Mouse (Mus musculus): ENCODE results near the gene Furin. TPM values are rescaled to one million over a fixed set of nuclear protein-coding genes. Genes with fewer than 3 reads are reported as not detected.

Gene Furin
- polyA plus RNA-seq (2012; ENCODE audit: insufficient read depth, insufficient read length, missing spikeins), result 70.6 and 73.7 TPM in 2 replicates

- Histone ChIP-seq H3K4me3 (ENCODE audit: insufficient read depth, low read length) (peak within 1 kb of the TSS; percentile 45), H3K4me1 (ENCODE audit: control insufficient read depth, insufficient read depth, low read length) (peaks cover 34% of the 10 kb centered on the region), H3K27ac (ENCODE audit: insufficient read depth, low read depth, low read length) (peak within 1 kb of the TSS; percentile 90)
- TF ChIP-seq POLR2A (IDR thresholded peaks at IDR 0.05; ENCODE audit: borderline replicate concordance, low read depth, low read length) (no peak), CTCF (IDR thresholded peaks at IDR 0.05; ENCODE audit: low read depth, low read length) (no peak)
These were observed at the start of gene Furin for GRCm38 (mm10) chr7:80405188-80405695. Furin (minus strand) TSS chr7:80405436.

GRCm38 (mm10) chr7:80454786-80455185 is 49.5 kb upstream of the Furin start:
- H3K4me3 ChIP-seq (ENCODE audit: insufficient read depth, low read length), result no peak overlapping the region
- H3K4me1 ChIP-seq (ENCODE audit: control insufficient read depth, insufficient read depth, low read length), result peaks cover 46% of the 10 kb centered on the region
- TF ChIP-seq POLR2A (IDR thresholded peaks at IDR 0.05; ENCODE audit: borderline replicate concordance, low read depth, low read length), result no peak
- no peak for TF ChIP-seq CTCF (IDR thresholded peaks at IDR 0.05; ENCODE audit: low read depth, low read length)
- H3K27ac ChIP-seq (ENCODE audit: insufficient read depth, low read depth, low read length), result peak overlapping the region; percentile 85

GRCm38 (mm10) chr7:80453997-80454396 is 48.8 kb upstream of the Furin start:
- TF ChIP-seq POLR2A (IDR thresholded peaks at IDR 0.05; ENCODE audit: borderline replicate concordance, low read depth, low read length), result no peak
- TF ChIP-seq CTCF (IDR thresholded peaks at IDR 0.05; ENCODE audit: low read depth, low read length), result no peak
- H3K27ac ChIP-seq (ENCODE audit: insufficient read depth, low read depth, low read length), result no peak overlapping the region
- no peak overlapping the region for H3K4me3 ChIP-seq (ENCODE audit: insufficient read depth, low read length)
- H3K4me1 ChIP-seq (ENCODE audit: control insufficient read depth, insufficient read depth, low read length), result peaks cover 46% of the 10 kb centered on the region

GRCm38 (mm10) chr7:80453121-80453520 is 47.9 kb upstream of the Furin start:
- H3K27ac ChIP-seq (ENCODE audit: insufficient read depth, low read depth, low read length), result no peak overlapping the region
- H3K4me1 ChIP-seq (ENCODE audit: control insufficient read depth, insufficient read depth, low read length), result peaks cover 40% of the 10 kb centered on the region
- H3K4me3 ChIP-seq (ENCODE audit: insufficient read depth, low read length), result no peak overlapping the region
- TF ChIP-seq CTCF (IDR thresholded peaks at IDR 0.05; ENCODE audit: low read depth, low read length), result no peak
- TF ChIP-seq POLR2A (IDR thresholded peaks at IDR 0.05; ENCODE audit: borderline replicate concordance, low read depth, low read length), result no peak

GRCm38 (mm10) chr7:80452241-80452640 is 47.0 kb upstream of the Furin start:
- TF ChIP-seq CTCF (IDR thresholded peaks at IDR 0.05; ENCODE audit: low read depth, low read length) (no peak), POLR2A (IDR thresholded peaks at IDR 0.05; ENCODE audit: borderline replicate concordance, low read depth, low read length) (no peak)
- Histone ChIP-seq H3K4me3 (ENCODE audit: insufficient read depth, low read length) (no peak overlapping the region), H3K27ac (ENCODE audit: insufficient read depth, low read depth, low read length) (no peak overlapping the region), H3K4me1 (ENCODE audit: control insufficient read depth, insufficient read depth, low read length) (peaks cover 32% of the 10 kb centered on the region)

GRCm38 (mm10) chr7:80451550-80452232 is 46.5 kb upstream of the Furin start:
- TF ChIP-seq POLR2A (IDR thresholded peaks at IDR 0.05; ENCODE audit: borderline replicate concordance, low read depth, low read length), result no peak
- no peak for TF ChIP-seq CTCF (IDR thresholded peaks at IDR 0.05; ENCODE audit: low read depth, low read length)
- H3K4me3 ChIP-seq (ENCODE audit: insufficient read depth, low read length), result no peak overlapping the region
- H3K4me1 ChIP-seq (ENCODE audit: control insufficient read depth, insufficient read depth, low read length), result peaks cover 26% of the 10 kb centered on the region
- H3K27ac ChIP-seq (ENCODE audit: insufficient read depth, low read depth, low read length), result no peak overlapping the region

GRCm38 (mm10) chr7:80450354-80450753 is 45.1 kb upstream of the Furin start:
- Histone ChIP-seq H3K4me1 (ENCODE audit: control insufficient read depth, insufficient read depth, low read length) (peaks cover 15% of the 10 kb centered on the region), H3K27ac (ENCODE audit: insufficient read depth, low read depth, low read length) (no peak overlapping the region), H3K4me3 (ENCODE audit: insufficient read depth, low read length) (no peak overlapping the region)
- TF ChIP-seq CTCF (IDR thresholded peaks at IDR 0.05; ENCODE audit: low read depth, low read length) (no peak), POLR2A (IDR thresholded peaks at IDR 0.05; ENCODE audit: borderline replicate concordance, low read depth, low read length) (no peak)

GRCm38 (mm10) chr7:80449620-80450091 is 44.4 kb upstream of the Furin start:
- peaks cover 9% of the 10 kb centered on the region for H3K4me1 ChIP-seq (ENCODE audit: control insufficient read depth, insufficient read depth, low read length)
- H3K4me3 ChIP-seq (ENCODE audit: insufficient read depth, low read length), result no peak overlapping the region
- no peak overlapping the region for H3K27ac ChIP-seq (ENCODE audit: insufficient read depth, low read depth, low read length)
- TF ChIP-seq POLR2A (IDR thresholded peaks at IDR 0.05; ENCODE audit: borderline replicate concordance, low read depth, low read length) (no peak), CTCF (IDR thresholded peaks at IDR 0.05; ENCODE audit: low read depth, low read length) (no peak)

- no peak for TF ChIP-seq POLR2A (IDR thresholded peaks at IDR 0.05; ENCODE audit: borderline replicate concordance, low read depth, low read length)
- no peak for TF ChIP-seq CTCF (IDR thresholded peaks at IDR 0.05; ENCODE audit: low read depth, low read length)
- Histone ChIP-seq H3K4me3 (ENCODE audit: insufficient read depth, low read length) (no peak overlapping the region), H3K4me1 (ENCODE audit: control insufficient read depth, insufficient read depth, low read length) (no peaks in the 10 kb centered on the region), H3K27ac (ENCODE audit: insufficient read depth, low read depth, low read length) (no peak overlapping the region)
These were observed 42.1 kb upstream of the Furin start for GRCm38 (mm10) chr7:80447336-80447735.

- no peaks in the 10 kb centered on the region; the same call in 1 of the 2 replicates for H3K4me1 ChIP-seq (ENCODE audit: control insufficient read depth, insufficient read depth, low read length)
- H3K4me3 ChIP-seq (ENCODE audit: insufficient read depth, low read length), result no peak overlapping the region
- TF ChIP-seq CTCF (IDR thresholded peaks at IDR 0.05; ENCODE audit: low read depth, low read length), result no peak
- no peak for TF ChIP-seq POLR2A (IDR thresholded peaks at IDR 0.05; ENCODE audit: borderline replicate concordance, low read depth, low read length)
- no peak overlapping the region for H3K27ac ChIP-seq (ENCODE audit: insufficient read depth, low read depth, low read length)
These were observed 41.1 kb upstream of the Furin start for GRCm38 (mm10) chr7:80446221-80446878.

Measured in bone marrow macrophage, adult 2 months (primary cell).